Mouse (Mus musculus): ENCODE data around the gene Sox6. TPM values are rescaled to one million over a fixed set of nuclear protein-coding genes. Genes with fewer than 3 reads are reported as not detected.
"Not testable (repeated sequence)": the region's sequence is repeated elsewhere in the genome, so short reads cannot be mapped to it uniquely, and the experiment has no call there.

Sox6 gene
- 62.9 and 71.9 TPM in 2 replicates for polyA plus RNA-seq (2015; fragmentation: Nextera tagmentation; extraction: Ambion mirVana)

GRCm38 (mm10) chr7:116038511-116038910 is at the start of gene Sox6:
Sox6 (minus strand) TSS chr7:116038796.
- Histone ChIP-seq H3K4me3 (replicated peaks) (peak within 1 kb of the TSS; percentile 57), H3K27me3 (peaks cover 86% of the 10 kb centered on the region), H3K9ac (peak within 1 kb of the TSS; percentile 41; the same call in 1 of the 2 replicates), H3K36me3 (no peaks in the 10 kb centered on the region), H3K9me3 (replicated peaks) (no peaks in the 10 kb centered on the region), H3K4me1 (replicated peaks) (peaks cover 34% of the 10 kb centered on the region), H3K4me2 (peak within 1 kb of the TSS; percentile 84), H3K27ac (no peak within 1 kb of the TSS)
- ATAC-seq (ENCODE audit: low read depth) (no peak), DNase-seq (no peak)
- WGBS (ENCODE audit: insufficient replicate concordance), result under 1% methylated on average over 11 of the region's 11 CpGs

- not testable (repeated sequence) for H3K4me1 ChIP-seq (replicated peaks); H3K27me3 ChIP-seq; H3K9ac ChIP-seq; H3K27ac ChIP-seq; H3K4me3 ChIP-seq (replicated peaks); DNase-seq; ATAC-seq (ENCODE audit: low read depth); H3K9me3 ChIP-seq (replicated peaks); H3K4me2 ChIP-seq; H3K36me3 ChIP-seq
- WGBS (ENCODE audit: insufficient replicate concordance), result 83% methylated on average over 11 of the region's 11 CpGs
Measured at GRCm38 (mm10) chr7:116084366-116084765, 45.8 kb upstream of the Sox6 start, which contains the start of gene Gm4353. Gm4353 (minus strand) TSS chr7:116084635.

- no peak for ATAC-seq (ENCODE audit: low read depth)
- 34% methylated on average over 1 of the region's 1 CpGs for WGBS (ENCODE audit: insufficient replicate concordance)
Measured at GRCm38 (mm10) chr7:116060739-116061138, 22.1 kb upstream of the Sox6 start.

GRCm38 (mm10) chr7:116040470-116041019 is 1.9 kb upstream of the Sox6 start:
- Histone ChIP-seq H3K4me2 (peak overlapping the region; percentile 84), H3K27ac (no peak overlapping the region), H3K9me3 (replicated peaks) (no peaks in the 10 kb centered on the region), H3K4me1 (replicated peaks) (peaks cover 20% of the 10 kb centered on the region), H3K9ac (no peak overlapping the region), H3K27me3 (peaks cover 65% of the 10 kb centered on the region), H3K4me3 (replicated peaks) (no peak overlapping the region; the same call in 1 of the 2 replicates), H3K36me3 (no peaks in the 10 kb centered on the region)
- no peak for DNase-seq
- WGBS (ENCODE audit: insufficient replicate concordance), result 27% methylated on average over 15 of the region's 15 CpGs
- ATAC-seq (ENCODE audit: low read depth), result no peak

More at GRCm38 (mm10) chr7:116060739-116061138, 22.1 kb upstream of the Sox6 start:
- no peaks in the 10 kb centered on the region for H3K36me3 ChIP-seq
- no peak for DNase-seq
- no peak overlapping the region for H3K27ac ChIP-seq
- no peak overlapping the region for H3K4me2 ChIP-seq
- H3K27me3 ChIP-seq, result no peaks in the 10 kb centered on the region
- H3K4me1 ChIP-seq (replicated peaks), result no peaks in the 10 kb centered on the region
- H3K4me3 ChIP-seq (replicated peaks), result no peak overlapping the region
- H3K9ac ChIP-seq, result no peak overlapping the region
- H3K9me3 ChIP-seq (replicated peaks), result no peaks in the 10 kb centered on the region

GRCm38 (mm10) chr7:116039538-116040466 is 1.2 kb upstream of the Sox6 start:
- no peaks in the 10 kb centered on the region for H3K9me3 ChIP-seq (replicated peaks)
- peak overlapping the region; percentile 84 for H3K4me2 ChIP-seq
- peak overlapping the region; percentile 57 for H3K4me3 ChIP-seq (replicated peaks)
- ATAC-seq (ENCODE audit: low read depth), result peak; percentile 77
- DNase-seq, result no peak
- no peaks in the 10 kb centered on the region for H3K36me3 ChIP-seq
- H3K9ac ChIP-seq, result peak overlapping the region; percentile 41
- WGBS (ENCODE audit: insufficient replicate concordance), result under 1% methylated on average over 48 of the region's 48 CpGs
- H3K4me1 ChIP-seq (replicated peaks), result peaks cover 21% of the 10 kb centered on the region
- peaks cover 73% of the 10 kb centered on the region for H3K27me3 ChIP-seq
- H3K27ac ChIP-seq, result no peak overlapping the region

GRCm38 (mm10) chr7:116039196-116039537 is 571 bp upstream of the Sox6 start, which contains the start of gene 1110004F10Rik:
1110004F10Rik (plus strand) TSS chr7:116039397.
- peak within 1 kb of the TSS; percentile 57 for H3K4me3 ChIP-seq (replicated peaks)
- under 1% methylated on average over 11 of the region's 11 CpGs for WGBS (ENCODE audit: insufficient replicate concordance)
- no peaks in the 10 kb centered on the region for H3K36me3 ChIP-seq
- DNase-seq (no peak), ATAC-seq (ENCODE audit: low read depth) (peak; percentile 30; the same call in 1 of the 2 replicates)
- peaks cover 27% of the 10 kb centered on the region for H3K4me1 ChIP-seq (replicated peaks)
- H3K9ac ChIP-seq, result peak within 1 kb of the TSS; percentile 41
- peaks cover 79% of the 10 kb centered on the region for H3K27me3 ChIP-seq
- no peak within 1 kb of the TSS for H3K27ac ChIP-seq
- no peaks in the 10 kb centered on the region for H3K9me3 ChIP-seq (replicated peaks)
- H3K4me2 ChIP-seq, result peak within 1 kb of the TSS; percentile 84

- Histone ChIP-seq H3K27ac (no peak overlapping the region), H3K4me1 (replicated peaks) (peaks cover 39% of the 10 kb centered on the region), H3K27me3 (peaks cover 91% of the 10 kb centered on the region), H3K9me3 (replicated peaks) (no peaks in the 10 kb centered on the region), H3K9ac (no peak overlapping the region), H3K4me2 (0 out of 2 replicates have a peak overlapping the region, but pooled peaks have one; percentile 14), H3K4me3 (replicated peaks) (0 out of 2 replicates have a peak overlapping the region, but pooled peaks have one; percentile 10), H3K36me3 (no peaks in the 10 kb centered on the region)
- WGBS (ENCODE audit: insufficient replicate concordance), result 2% methylated on average over 13 of the region's 13 CpGs
- DNase-seq, result no peak
- no peak for ATAC-seq (ENCODE audit: low read depth)
Measured at GRCm38 (mm10) chr7:116038024-116038423, 572 bp downstream of the Sox6 start.

- Histone ChIP-seq H3K4me2 (no peak overlapping the region), H3K9me3 (replicated peaks) (no peaks in the 10 kb centered on the region), H3K36me3 (no peaks in the 10 kb centered on the region), H3K27ac (no peak overlapping the region), H3K27me3 (peaks cover 94% of the 10 kb centered on the region), H3K9ac (no peak overlapping the region), H3K4me3 (replicated peaks) (no peak overlapping the region), H3K4me1 (replicated peaks) (peaks cover 41% of the 10 kb centered on the region)
- DNase-seq (no peak), ATAC-seq (ENCODE audit: low read depth) (no peak)
- WGBS (ENCODE audit: insufficient replicate concordance), result 20% methylated on average over 18 of the region's 18 CpGs
Measured at GRCm38 (mm10) chr7:116036591-116037555, 1.7 kb downstream of the Sox6 start.

- Histone ChIP-seq H3K4me2 (no peak overlapping the region), H3K4me1 (replicated peaks) (peaks cover 51% of the 10 kb centered on the region), H3K9ac (no peak overlapping the region), H3K27me3 (peaks cover 94% of the 10 kb centered on the region), H3K36me3 (no peaks in the 10 kb centered on the region), H3K4me3 (replicated peaks) (no peak overlapping the region), H3K27ac (no peak overlapping the region), H3K9me3 (replicated peaks) (no peaks in the 10 kb centered on the region)
- WGBS (ENCODE audit: insufficient replicate concordance), result 41% methylated on average over 4 of the region's 4 CpGs
- ATAC-seq (ENCODE audit: low read depth), result no peak
- DNase-seq, result no peak
Measured at GRCm38 (mm10) chr7:116035504-116035903, 3.1 kb downstream of the Sox6 start.

- Histone ChIP-seq H3K4me1 (replicated peaks) (peaks cover 43% of the 10 kb centered on the region), H3K36me3 (no peaks in the 10 kb centered on the region), H3K27ac (no peak overlapping the region), H3K9ac (peak overlapping the region; percentile 54; the same call in 1 of the 2 replicates), H3K9me3 (replicated peaks) (no peaks in the 10 kb centered on the region), H3K4me3 (replicated peaks) (peak overlapping the region; percentile 71), H3K27me3 (peaks cover 94% of the 10 kb centered on the region), H3K4me2 (peak overlapping the region; percentile 97)
- ATAC-seq (ENCODE audit: low read depth) (no peak), DNase-seq (no peak)
- under 1% methylated on average over 25 of the region's 25 CpGs for WGBS (ENCODE audit: insufficient replicate concordance)
Measured at GRCm38 (mm10) chr7:116034282-116034758, 4.3 kb downstream of the Sox6 start.

All from liver, embryonic 13.5 days (tissue).